Mouse (Mus musculus) olfactory bulb, adult 2 months (tissue): ENCODE data around the gene Nudt8.

Experiments
- CTCF ChIP-seq: fragments of 200-500 bp; IDR thresholded peaks from 2 replicates; pipeline ENCODE4 v1.5.1; 2012; ENCODE audit warnings: low read depth, mild to moderate bottlenecking, low read length, moderate library complexity; ENCODE audit not compliant: insufficient read depth
- POLR2A ChIP-seq: fragments of 200-500 bp; IDR thresholded peaks from 2 replicates; pipeline ENCODE4 v1.6.1; 2012; ENCODE audit warnings: mild to moderate bottlenecking, low read depth, low read length, moderate library complexity; ENCODE audit not compliant: insufficient read depth

GRCm38 (mm10) chr19:4042124-4042523 is 41.7 kb downstream of the Nudt8 start:
- no peak for TF ChIP-seq CTCF
- no peak for TF ChIP-seq POLR2A
